Mouse (Mus musculus): ENCODE data around the gene Olfr291.

Gene Olfr291

DNA sequence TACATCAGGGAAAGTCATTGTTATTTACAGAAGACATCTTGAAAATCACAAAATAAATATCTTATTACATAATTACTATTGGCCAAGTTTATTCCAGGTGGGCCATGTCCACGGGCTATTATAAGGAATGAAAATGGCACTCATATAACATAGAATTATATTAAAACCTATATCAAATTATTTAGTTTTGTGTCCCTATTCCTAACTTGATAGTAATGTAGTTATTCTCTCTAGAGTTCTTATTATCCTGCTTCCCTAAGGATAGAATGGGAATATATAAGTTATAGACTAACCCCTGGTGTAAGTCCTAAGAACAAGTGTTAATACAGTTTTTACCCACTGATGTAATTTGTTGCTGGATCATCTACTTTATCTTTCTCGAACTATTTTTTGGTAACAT, at the start of gene Olfr291:
TSS of gene Olfr291 (plus strand) at position 301 of the 400 bp plus-strand sequence.
- DNase-seq: no peak

DNA sequence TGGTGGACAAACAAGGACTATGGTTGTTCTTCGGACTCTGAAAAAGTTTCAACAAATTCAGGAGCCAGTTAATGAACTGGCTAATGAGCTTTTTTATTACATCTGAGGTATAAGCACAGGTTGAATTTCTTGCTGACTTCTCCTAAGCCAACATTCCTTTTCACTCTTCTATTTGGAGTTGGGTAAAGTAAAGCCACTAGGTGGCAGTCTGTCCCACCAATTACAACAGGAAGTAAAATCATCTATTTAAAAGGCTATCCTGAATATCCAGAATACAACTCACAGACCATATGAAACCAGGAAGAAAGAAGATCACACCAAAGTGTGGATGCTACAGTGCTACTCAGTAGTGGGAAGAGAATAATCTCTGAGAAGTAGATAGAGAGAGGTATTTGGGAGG, 48.1 kb upstream of the Olfr291 start:
- DNase-seq: no peak

DNA sequence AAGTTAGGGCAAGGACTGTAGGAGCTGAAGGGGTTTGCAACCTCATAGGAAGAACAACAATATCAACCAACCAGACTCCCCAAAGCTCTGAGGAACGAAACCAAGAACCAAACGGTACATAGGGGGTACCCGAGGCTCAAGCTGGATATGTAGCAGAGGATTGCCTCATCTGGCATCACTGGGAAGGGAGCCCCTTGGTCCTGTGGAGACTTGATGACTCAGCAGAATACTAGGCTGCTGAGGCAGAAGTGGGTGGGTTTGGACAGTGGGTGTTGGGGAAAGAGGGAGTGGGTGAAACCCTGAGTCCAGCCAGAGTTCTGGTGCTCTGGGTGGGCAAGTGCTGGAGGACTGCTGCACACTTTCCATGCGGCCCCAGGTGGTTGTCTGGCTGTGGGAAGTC, 47.2 kb upstream of the Olfr291 start:
- DNase-seq: no peak

DNA sequence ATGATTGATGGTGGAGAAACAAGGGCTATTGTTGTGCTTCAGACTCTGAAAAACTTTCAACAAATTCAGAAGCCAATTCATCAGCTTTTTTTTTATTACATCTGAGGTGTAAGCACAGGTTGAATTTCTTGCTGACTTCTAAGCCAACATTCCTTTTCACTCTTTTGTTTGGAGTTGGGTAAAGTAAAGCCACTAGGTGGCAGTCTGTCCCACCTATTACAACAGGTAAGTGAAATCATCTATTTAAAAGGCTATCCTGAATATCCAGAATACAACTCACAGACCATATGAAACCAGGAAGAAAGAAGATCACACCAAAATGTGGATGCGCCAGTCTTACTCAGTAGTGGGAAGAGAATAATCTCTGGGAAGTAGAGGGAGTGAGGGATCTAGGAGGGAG, 31.2 kb downstream of the Olfr291 start:
- no peak for DNase-seq

Measured in lung, postnatal 4 days (tissue).